Mouse (Mus musculus) intestine, embryonic 16.5 days (tissue): ENCODE data around the gene Lrcol1. TPM values are rescaled to one million over a fixed set of nuclear protein-coding genes. Genes with fewer than 3 reads are reported as not detected.

Experiments used
- ATAC-seq: fragments of 200-750 bp; cut with Nextera tagmentation; 2 replicates; pipeline ENCODE4 v1.8.0; 2017; ENCODE audit warnings: moderate TSS enrichment, moderate library complexity
- H3K27ac ChIP-seq: fragments of 300-500 bp; sonication (generic); 2 replicates; pipeline ENCODE4 v1.5.1; 2014; ENCODE audit warnings: mild to moderate bottlenecking, low read length
- H3K27me3 ChIP-seq: fragments of 300-500 bp; sonication (generic); replicated peaks from 2 replicates; pipeline ENCODE4 v1.6.1; 2014; ENCODE audit warnings: low read length, control low read depth, mixed read lengths; ENCODE audit not compliant: control insufficient read depth, insufficient read depth
- H3K36me3 ChIP-seq: fragments of 300-500 bp; sonication (generic); 2 replicates; pipeline ENCODE4 v1.6.1; 2014; ENCODE audit warnings: low read length, control low read depth; ENCODE audit not compliant: control insufficient read depth, insufficient read depth
- H3K4me1 ChIP-seq: fragments of 300-500 bp; sonication (generic); 2 replicates; pipeline ENCODE4 v1.6.1; 2014; ENCODE audit warnings: low read length, control low read depth, mixed read lengths; ENCODE audit not compliant: control insufficient read depth, insufficient read depth
- H3K4me2 ChIP-seq: fragments of 300-500 bp; sonication (generic); 2 replicates; pipeline ENCODE4 v1.6.1; 2014; ENCODE audit warnings: low read depth, low read length, control low read depth
- H3K4me3 ChIP-seq: fragments of 300-500 bp; sonication (generic); 2 replicates; pipeline ENCODE4 v1.5.1; 2014; ENCODE audit warnings: mild to moderate bottlenecking, low read length
- H3K9ac ChIP-seq: fragments of 300-500 bp; sonication (generic); 2 replicates; pipeline ENCODE4 v1.6.1; 2014; ENCODE audit warnings: low read depth, low read length
- H3K9me3 ChIP-seq: fragments of 300-500 bp; sonication (generic); 2 replicates; pipeline ENCODE4 v1.6.1; 2016; ENCODE audit warnings: low read length, control low read depth; ENCODE audit not compliant: control insufficient read depth
- WGBS: fragments of 180-500 bp; shearing (Covaris S2); extraction: QIAGEN DNeasy Blood & Tissue Kit; methylation state at CpG from one replicate; pipeline ENCODE4 v1.1.7; 2014; 5-methylcytosine and 5-hydroxymethylcytosine counted together
- polyA plus RNA-seq: library from polyadenylated mRNA; unstranded; fragments of >200 nt; fragmentation: Nextera tagmentation; extraction: Ambion mirVana; gene quantifications from 2 replicates; pipeline ENCODE4 v1.2.1, GENCODE M21; 2015

Gene Lrcol1
- polyA plus RNA-seq, 1 experiment from 2014 or later: not detected

DNA sequence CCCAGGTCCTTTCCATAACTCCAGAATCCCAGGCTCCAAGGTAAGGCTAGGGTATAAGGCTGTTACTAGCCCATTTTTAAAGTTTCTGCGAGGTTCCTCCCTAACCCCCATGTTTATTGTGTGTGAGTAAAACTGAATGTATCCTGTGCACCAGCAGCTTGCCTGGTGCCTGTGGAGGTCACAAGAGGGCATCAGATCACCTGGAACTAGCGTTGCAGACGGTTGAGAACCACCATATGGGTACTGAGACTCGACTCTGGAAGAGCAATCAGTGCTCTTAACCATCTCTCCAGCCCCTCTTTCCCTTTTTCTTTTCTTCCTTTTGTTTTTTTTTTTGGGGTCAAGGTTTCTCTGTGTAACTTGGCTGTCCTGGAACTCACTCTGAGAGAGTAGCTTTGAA is 35.3 kb downstream of the Lrcol1 start:
- Histone ChIP-seq H3K27me3 (no peaks in the 10 kb centered on the region), H3K27ac (no peak overlapping the region), H3K4me3 (no peak overlapping the region), H3K4me2 (no peak overlapping the region), H3K9ac (no peak overlapping the region), H3K9me3 (no peaks in the 10 kb centered on the region), H3K4me1 (no peaks in the 10 kb centered on the region), H3K36me3 (peaks cover 5% of the 10 kb centered on the region; the same call in 1 of the 2 replicates)
- 82% methylated on average over 4 of the region's 4 CpGs for WGBS
- ATAC-seq: no peak

DNA sequence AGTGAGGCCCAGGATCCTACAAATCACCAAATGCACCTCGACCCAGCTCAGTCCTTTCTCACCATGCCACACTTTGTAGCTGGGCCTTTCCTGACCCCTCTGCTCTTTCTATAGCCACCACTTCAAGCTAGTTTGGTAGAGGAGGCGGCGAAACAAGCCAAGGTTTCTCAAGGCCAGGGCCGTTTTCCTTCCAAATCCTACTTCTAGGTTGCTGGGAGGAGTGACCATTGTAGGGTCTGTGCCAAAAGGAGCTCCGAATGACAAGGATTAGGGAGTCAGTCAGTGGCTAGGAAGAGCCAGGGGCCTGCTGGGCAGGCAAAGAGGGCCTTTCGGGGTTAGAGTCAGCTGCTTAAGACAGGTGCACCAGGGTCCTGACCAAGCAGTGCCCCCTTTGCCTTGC is 40.0 kb downstream of the Lrcol1 start:
- Histone ChIP-seq H3K4me3 (no peak overlapping the region), H3K4me1 (peaks cover 7% of the 10 kb centered on the region), H3K36me3 (no peaks in the 10 kb centered on the region), H3K27me3 (0 out of 2 replicates have a peak, but pooled peaks cover 2% of the 10 kb centered on the region), H3K9ac (no peak overlapping the region), H3K27ac (no peak overlapping the region), H3K9me3 (no peaks in the 10 kb centered on the region), H3K4me2 (no peak overlapping the region)
- ATAC-seq: no peak
- 87% methylated on average over 6 of the region's 6 CpGs for WGBS

DNA sequence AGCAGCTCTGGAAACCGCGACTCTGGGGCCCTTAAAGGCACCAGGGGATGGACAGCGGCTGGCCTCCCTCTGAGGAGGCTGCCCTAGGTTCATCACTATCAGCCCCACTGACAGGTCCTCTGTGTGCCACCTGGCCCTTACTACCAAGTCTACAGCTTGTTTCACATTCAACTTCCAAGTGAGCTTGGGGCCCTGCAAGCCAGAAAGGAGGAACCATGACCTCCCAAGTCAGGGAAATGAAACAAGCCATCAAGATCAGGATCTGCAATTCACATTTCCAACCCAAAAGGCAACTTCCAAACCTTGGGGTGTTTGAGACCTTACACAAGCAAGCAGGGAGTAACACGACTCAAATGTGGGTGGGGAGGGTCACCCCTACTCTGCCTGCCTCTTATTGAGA is 40.7 kb downstream of the Lrcol1 start:
- ATAC-seq: no peak
- 48% methylated on average over 4 of the region's 4 CpGs for WGBS
- 0 out of 2 replicates have a peak, but pooled peaks cover 2% of the 10 kb centered on the region for H3K27me3 ChIP-seq
- peaks cover 7% of the 10 kb centered on the region for H3K4me1 ChIP-seq
- no peak overlapping the region for H3K4me3 ChIP-seq
- no peaks in the 10 kb centered on the region for H3K9me3 ChIP-seq
- no peak overlapping the region for H3K9ac ChIP-seq
- no peak overlapping the region for H3K27ac ChIP-seq
- H3K36me3 ChIP-seq: no peaks in the 10 kb centered on the region
- H3K4me2 ChIP-seq: no peak overlapping the region

DNA sequence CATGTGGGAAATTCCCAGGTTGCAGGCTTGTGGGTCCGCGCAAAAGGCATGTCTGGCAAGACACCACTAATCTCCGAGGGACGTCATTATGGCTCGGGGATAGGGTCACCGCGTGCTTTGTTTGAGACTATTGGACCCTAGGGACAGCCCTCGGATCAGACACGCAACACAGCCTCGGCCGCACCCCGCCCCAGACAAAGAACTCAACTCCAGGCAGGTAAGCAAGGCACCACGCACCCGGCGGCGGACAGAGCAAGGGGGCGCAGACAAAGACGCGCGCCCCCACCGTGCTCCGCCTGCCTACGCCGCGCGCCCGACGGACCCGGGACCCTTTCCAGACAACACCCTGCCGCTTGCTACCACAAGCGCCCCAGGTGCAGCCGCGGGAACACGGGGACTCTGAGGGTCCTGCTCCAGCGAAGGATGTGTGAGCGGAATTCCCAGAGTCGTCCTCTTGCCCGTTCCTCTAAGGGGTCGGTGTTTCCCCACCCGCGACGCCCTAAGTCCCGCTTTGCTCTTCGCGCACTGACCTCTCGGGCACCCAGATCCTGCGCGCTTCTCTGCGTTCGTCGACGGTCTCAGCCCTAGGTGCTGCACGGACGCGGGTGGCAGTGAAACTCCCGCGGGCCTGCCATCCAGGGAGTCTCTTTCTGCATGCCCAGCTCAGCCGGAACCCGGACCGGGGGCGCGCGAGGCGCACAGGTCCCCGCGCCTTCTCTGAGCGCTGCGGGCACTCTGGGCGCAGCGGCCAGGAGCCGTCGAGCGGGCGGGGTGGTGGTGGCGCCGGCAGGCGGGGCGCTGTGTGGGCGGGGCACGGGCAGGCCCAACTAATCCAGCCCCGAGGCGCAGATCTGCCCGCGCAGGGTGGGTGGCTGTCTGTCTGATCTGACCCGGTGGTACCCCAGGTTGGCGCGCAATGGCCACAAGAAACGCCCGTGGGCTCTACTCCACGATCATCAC is 42.1 kb downstream of the Lrcol1 start:
- Histone ChIP-seq H3K27me3 (0 out of 2 replicates have a peak, but pooled peaks cover 2% of the 10 kb centered on the region), H3K9me3 (no peaks in the 10 kb centered on the region), H3K4me1 (peaks cover 7% of the 10 kb centered on the region), H3K36me3 (no peaks in the 10 kb centered on the region), H3K9ac (peak overlapping the region; percentile 70), H3K4me2 (peak overlapping the region; percentile 91), H3K27ac (no peak overlapping the region), H3K4me3 (peak overlapping the region; percentile 71)
- under 1% methylated on average over 90 of the region's 90 CpGs for WGBS
- ATAC-seq: peak; percentile 92

DNA sequence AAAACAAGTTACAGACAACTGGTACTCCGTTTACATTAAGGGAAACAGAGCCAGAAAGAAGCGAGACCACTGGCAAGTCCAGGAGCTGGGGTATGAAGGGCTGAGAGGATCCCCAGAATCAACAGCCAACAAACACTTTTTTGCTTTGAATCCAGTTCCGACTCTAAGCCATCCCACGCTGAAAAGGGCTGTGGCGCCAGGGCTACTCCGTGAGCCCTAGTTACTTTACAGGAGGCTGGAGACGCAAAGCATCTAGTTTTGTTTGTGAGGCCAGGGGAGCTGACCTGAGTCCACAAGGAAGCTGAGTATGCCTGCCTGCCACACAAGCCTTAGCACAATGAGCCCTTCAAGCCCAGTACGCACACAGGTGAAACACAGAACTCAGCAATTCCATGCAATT is 42.8 kb downstream of the Lrcol1 start:
- ATAC-seq: peak; percentile 15; the same call in 1 of the 2 replicates
- peak overlapping the region; percentile 70 for H3K9ac ChIP-seq

DNA sequence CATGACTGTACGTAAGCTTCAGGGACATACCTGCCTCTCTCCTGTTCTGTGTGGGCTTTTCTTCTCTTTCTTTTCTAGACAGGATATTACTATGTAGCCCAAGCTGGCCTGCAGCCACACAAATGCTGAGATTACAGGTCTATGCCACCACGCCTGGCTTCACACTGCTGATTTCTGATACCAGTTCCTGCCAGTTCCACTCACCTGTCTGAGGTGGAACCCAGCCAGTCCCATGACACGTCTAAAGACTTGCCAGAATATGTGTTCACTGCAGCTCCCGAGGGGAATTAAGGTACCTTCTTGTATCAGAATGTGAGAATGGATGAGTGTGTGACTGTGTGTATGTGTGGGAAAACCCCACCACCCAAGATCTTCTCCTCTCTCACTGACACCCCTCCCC is 46.1 kb downstream of the Lrcol1 start:
- no peak for ATAC-seq
- Histone ChIP-seq H3K27ac (no peak overlapping the region), H3K9ac (no peak overlapping the region), H3K36me3 (no peaks in the 10 kb centered on the region), H3K4me3 (no peak overlapping the region), H3K9me3 (no peaks in the 10 kb centered on the region), H3K4me2 (no peak overlapping the region), H3K27me3 (0 out of 2 replicates have a peak, but pooled peaks cover 2% of the 10 kb centered on the region), H3K4me1 (peaks cover 7% of the 10 kb centered on the region)
- 88% methylated on average over 4 of the region's 4 CpGs for WGBS

More for the DNA sequence above, 42.8 kb downstream of the Lrcol1 start:
- Histone ChIP-seq H3K4me2 (peak overlapping the region; percentile 91), H3K4me1 (peaks cover 7% of the 10 kb centered on the region), H3K27me3 (0 out of 2 replicates have a peak, but pooled peaks cover 2% of the 10 kb centered on the region), H3K36me3 (no peaks in the 10 kb centered on the region), H3K9me3 (no peaks in the 10 kb centered on the region), H3K4me3 (peak overlapping the region; percentile 71), H3K27ac (no peak overlapping the region)
- 21% methylated on average over 8 of the region's 8 CpGs for WGBS

DNA sequence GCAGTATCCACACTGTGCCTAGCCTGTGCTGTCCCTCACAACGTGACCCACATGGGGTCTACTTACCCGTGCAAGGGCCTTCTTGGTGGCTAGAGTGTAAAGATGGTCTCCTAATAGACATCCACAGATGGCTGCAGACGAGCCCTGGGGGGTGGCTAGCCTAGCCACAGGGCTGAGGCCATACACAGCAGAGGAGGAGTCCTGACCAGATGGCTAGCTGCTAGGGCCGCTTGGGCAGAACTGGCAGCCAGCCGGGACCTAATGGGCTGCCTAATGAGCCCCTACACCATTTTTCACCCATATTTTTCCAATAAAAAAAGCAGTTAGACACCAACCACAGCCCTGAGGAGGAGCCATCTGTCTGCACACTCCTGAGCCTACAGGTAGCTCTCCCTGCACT is 48.2 kb downstream of the Lrcol1 start:
- Histone ChIP-seq H3K9me3 (no peaks in the 10 kb centered on the region), H3K4me1 (no peaks in the 10 kb centered on the region; the same call in 1 of the 2 replicates), H3K4me2 (no peak overlapping the region), H3K27ac (no peak overlapping the region), H3K36me3 (no peaks in the 10 kb centered on the region), H3K9ac (no peak overlapping the region), H3K27me3 (no peaks in the 10 kb centered on the region), H3K4me3 (no peak overlapping the region)
- WGBS: 76% methylated on average over 5 of the region's 5 CpGs
- no peak for ATAC-seq

DNA sequence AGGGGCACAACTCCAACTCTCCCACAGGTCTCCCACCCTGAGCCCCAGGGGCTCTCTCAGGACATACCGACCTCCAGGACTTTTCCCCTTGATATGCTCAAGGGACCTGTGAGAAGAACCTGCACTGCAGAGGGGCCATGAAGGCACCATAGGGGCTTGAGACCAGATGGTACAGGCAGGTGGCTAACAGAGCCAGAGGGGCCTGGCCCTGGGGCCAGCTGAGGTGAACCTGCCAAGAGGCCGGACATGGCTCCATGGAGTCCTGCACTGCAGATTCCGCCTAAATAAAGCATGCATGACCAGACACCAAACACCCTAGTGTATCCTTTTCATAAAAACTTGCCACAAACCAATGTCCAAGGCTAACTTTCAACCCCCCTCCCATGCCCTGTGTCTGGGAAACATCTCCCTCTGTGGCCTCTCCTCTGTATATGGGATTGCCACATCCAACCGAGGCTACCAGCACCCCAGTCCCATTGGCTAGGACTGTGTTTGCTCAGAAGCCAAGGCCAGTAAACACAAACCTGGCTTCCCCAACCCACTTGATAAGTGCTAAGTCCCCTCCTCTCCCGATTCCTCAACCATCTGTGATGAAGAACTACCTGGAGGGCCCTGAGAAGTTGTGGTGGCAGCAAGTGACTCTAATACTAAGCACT is 50.6 kb downstream of the Lrcol1 start:
- Histone ChIP-seq H3K27me3 (no peaks in the 10 kb centered on the region), H3K27ac (no peak overlapping the region), H3K4me1 (no peaks in the 10 kb centered on the region; the same call in 1 of the 2 replicates), H3K4me3 (no peak overlapping the region), H3K4me2 (no peak overlapping the region), H3K36me3 (no peaks in the 10 kb centered on the region), H3K9ac (no peak overlapping the region), H3K9me3 (no peaks in the 10 kb centered on the region)
- no peak for ATAC-seq
- WGBS: 78% methylated on average over 5 of the region's 5 CpGs

DNA sequence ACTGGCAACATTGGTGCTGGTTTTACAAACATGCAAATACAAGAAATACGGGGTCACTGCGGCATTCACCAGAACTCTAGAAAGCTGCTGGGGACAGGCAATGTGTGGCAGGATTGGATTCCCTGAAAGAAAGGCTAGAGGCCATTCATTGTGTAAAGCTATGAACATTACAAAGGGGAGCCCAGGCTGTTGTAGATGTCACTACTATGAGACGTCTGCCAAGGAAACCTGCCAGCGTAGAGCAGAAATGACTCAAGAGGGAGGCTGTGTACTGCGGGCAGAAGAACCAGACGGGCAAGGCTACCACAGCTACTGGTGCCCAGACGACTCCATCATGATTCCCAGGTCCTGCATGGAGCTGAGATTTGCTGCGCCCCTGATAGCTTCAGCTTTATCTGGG is 56.6 kb downstream of the Lrcol1 start:
- no peak overlapping the region for H3K27ac ChIP-seq
- no peak overlapping the region for H3K4me3 ChIP-seq
- peaks cover 1% of the 10 kb centered on the region; the same call in 1 of the 2 replicates for H3K4me1 ChIP-seq
- no peaks in the 10 kb centered on the region for H3K27me3 ChIP-seq
- WGBS: 94% methylated on average over 8 of the region's 8 CpGs
- no peaks in the 10 kb centered on the region for H3K9me3 ChIP-seq
- H3K4me2 ChIP-seq: no peak overlapping the region
- ATAC-seq: no peak
- no peaks in the 10 kb centered on the region; the same call in 1 of the 2 replicates for H3K36me3 ChIP-seq
- H3K9ac ChIP-seq: no peak overlapping the region
